In the genomic region with DNA sequence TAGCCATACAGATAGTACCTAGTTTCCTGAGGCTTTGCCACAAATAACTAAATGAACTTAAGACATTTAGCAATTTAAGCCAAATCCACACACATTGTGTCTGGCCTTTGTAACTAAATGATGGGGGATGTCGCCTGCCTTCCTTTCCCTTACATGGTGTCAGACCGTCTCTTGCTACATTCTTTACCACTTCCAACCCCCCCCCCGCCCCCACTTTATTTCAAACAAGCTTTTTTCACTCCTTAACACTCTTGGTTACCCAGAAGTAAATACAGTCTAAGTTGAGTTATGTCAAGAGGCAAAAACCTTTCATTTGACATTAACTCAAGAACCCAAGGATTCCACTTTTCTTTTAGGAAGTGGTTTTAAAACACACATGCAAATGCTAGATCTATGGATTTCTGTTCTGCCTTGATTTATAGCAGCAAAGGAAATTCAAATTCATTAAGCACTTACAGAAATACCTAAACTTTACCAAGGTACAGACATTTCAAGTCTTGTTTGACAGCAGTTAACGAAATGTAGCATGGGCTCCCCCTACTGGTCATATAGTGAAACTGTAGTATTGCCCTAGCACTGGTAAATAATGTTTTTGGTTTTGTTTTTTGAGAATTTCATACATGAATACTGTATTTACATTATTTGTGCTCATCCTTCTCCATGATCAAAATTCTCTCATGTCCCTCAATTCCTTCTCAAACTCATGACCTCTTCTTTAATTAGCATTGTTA, we compare ENCODE assay signal across 9 mouse cellular contexts.
DNase-seq lines count a peak whose midpoint lies in the region; ATAC-seq and TF ChIP-seq lines count a peak whose summit lies in the region.
"Had no signal": no experiment of that assay in that cellular context is flagged by ENCODE, and none has a peak within 500 bp of the region (broad histone marks: within the 10 kb centered on the region; RNA-seq: fewer than 3 reads in every experiment).

No protein-coding gene starts in this region.

- no peak overlapping the region for H3K4me2 ChIP-seq in heart, postnatal 0 days (ENCODE audit: low read depth, low read length)
- H3K4me2 ChIP-seq: embryonic facial prominence, embryonic 15.5 days had no signal

- TF ChIP-seq EP300 in heart, postnatal 0 days (IDR thresholded peaks at IDR 0.05; ENCODE audit: low read depth), result no peak
- TF ChIP-seq EP300 in heart, adult 2 months (IDR thresholded peaks at IDR 0.05; ENCODE audit: insufficient read depth, low read depth, low read length), result no peak

- H3K27ac ChIP-seq in heart, postnatal 0 days (ENCODE audit: low read depth), result no peak overlapping the region
- no peak overlapping the region for H3K27ac ChIP-seq in heart, adult 2 months
- H3K27ac ChIP-seq in testis, adult 2 months (ENCODE audit: control insufficient read depth, insufficient read depth, low read depth, low read length), result peak overlapping the region; percentile 49; the same call in 1 of the 2 replicates
- H3K27ac ChIP-seq: embryonic facial prominence, embryonic 15.5 days had no signal

- H3K4me3 ChIP-seq in heart, postnatal 0 days (ENCODE audit: low read depth, low read length), result no peak overlapping the region
- H3K4me3 ChIP-seq in heart, adult 2 months, result no peak overlapping the region
- no peak overlapping the region for H3K4me3 ChIP-seq in testis, adult 2 months (ENCODE audit: control insufficient read depth, low read depth, low read length)
- H3K4me3 ChIP-seq: embryonic facial prominence, embryonic 15.5 days had no signal

- H3K9ac ChIP-seq in heart, postnatal 0 days (replicated peaks; ENCODE audit: low read depth, low read length), result no peak overlapping the region
- H3K9ac ChIP-seq in heart, adult 2 months (ENCODE audit: low read depth, low read length), result no peak overlapping the region
- H3K9ac ChIP-seq: embryonic facial prominence, embryonic 15.5 days had no signal

- intact Hi-C loops in heart, adult 2 months (cut with DNase I), result loop anchor here (1.0 to 5.0 kb wide), 4 partner anchors 82 to 422 kb away; a partner anchor contains a TSS

- DNase-seq in heart, postnatal 0 days (ENCODE audit: low spot score), result peak; percentile 58
- no peak for DNase-seq in heart, adult 2 months
- no peak for DNase-seq in testis, postnatal 10 days (ENCODE audit: low spot score)
- peak; percentile 20 for DNase-seq in brain, embryonic 18.5 days (ENCODE audit: low read depth, low spot score)
- DNase-seq in kidney, postnatal 14 days, result peak; percentile 39
- DNase-seq in thymus, postnatal 4 days, result peak; percentile 20

- no peaks in the 10 kb centered on the region for H3K4me1 ChIP-seq in heart, postnatal 0 days (ENCODE audit: control insufficient read depth, insufficient read depth)
- H3K4me1 ChIP-seq in heart, adult 2 months (ENCODE audit: control insufficient read depth, insufficient read depth, low read length), result no peaks in the 10 kb centered on the region
- peaks cover 3% of the 10 kb centered on the region; the same call in 1 of the 2 replicates for H3K4me1 ChIP-seq in testis, adult 2 months (ENCODE audit: control insufficient read depth, insufficient read depth, low read length)
- H3K4me1 ChIP-seq: embryonic facial prominence, embryonic 15.5 days had no signal

- no peaks in the 10 kb centered on the region for H3K79me2 ChIP-seq in heart, adult 2 months (replicated peaks; ENCODE audit: control insufficient read depth, insufficient read depth, low read length)

- no peaks in the 10 kb centered on the region for H3K27me3 ChIP-seq in heart, postnatal 0 days (ENCODE audit: control insufficient read depth, insufficient read depth, low read length)
- H3K27me3 ChIP-seq in heart, adult 2 months (ENCODE audit: control insufficient read depth, insufficient read depth, low read length), result no peaks in the 10 kb centered on the region
- H3K27me3 ChIP-seq in testis, adult 2 months (ENCODE audit: control insufficient read depth, insufficient read depth, low read length), result no peaks in the 10 kb centered on the region
- H3K27me3 ChIP-seq: embryonic facial prominence, embryonic 15.5 days had no signal

- TF ChIP-seq POLR2A in heart, adult 2 months (IDR thresholded peaks at IDR 0.05; ENCODE audit: insufficient read depth, low read depth, low read length), result no peak
- no peak for TF ChIP-seq POLR2A in testis, adult 2 months (IDR thresholded peaks at IDR 0.05; ENCODE audit: control insufficient read depth, low read depth, low read length)

- no peaks in the 10 kb centered on the region for H3K9me3 ChIP-seq in heart, postnatal 0 days (replicated peaks; ENCODE audit: control insufficient read depth, low read length)
- H3K9me3 ChIP-seq: embryonic facial prominence, embryonic 15.5 days had no signal

- H3K36me3 ChIP-seq in heart, postnatal 0 days (replicated peaks; ENCODE audit: control insufficient read depth, insufficient read depth, low read length), result no peaks in the 10 kb centered on the region
- no peaks in the 10 kb centered on the region for H3K36me3 ChIP-seq in heart, adult 2 months (ENCODE audit: control insufficient read depth, insufficient read depth, low read length)
- no peaks in the 10 kb centered on the region for H3K36me3 ChIP-seq in testis, adult 2 months (ENCODE audit: control insufficient read depth, insufficient read depth, low read length)
- H3K36me3 ChIP-seq: embryonic facial prominence, embryonic 15.5 days had no signal

- WGBS in heart, postnatal 0 days, result 39% methylated on average over 4 of the region's 4 CpGs
- 38% methylated on average over 4 of the region's 4 CpGs for WGBS in heart, adult 2 months

- ATAC-seq in heart, postnatal 0 days (ENCODE audit: insufficient read depth, low read depth), result no peak
- ATAC-seq in monocyte, adult 5-6 weeks (replicated peaks; ENCODE audit: insufficient number of reproducible peaks, low FRiP score, low TSS enrichment, poor library complexity, severe bottlenecking), result no peak

- peak; percentile 84 for TF ChIP-seq CTCF in heart, postnatal 0 days (IDR thresholded peaks at IDR 0.05; ENCODE audit: low read depth)
- TF ChIP-seq CTCF in heart, adult 2 months (IDR thresholded peaks at IDR 0.05), result no peak
- no peak for TF ChIP-seq CTCF in testis, adult 2 months (IDR thresholded peaks at IDR 0.05; ENCODE audit: control insufficient read depth, insufficient read depth, insufficient replicate concordance, low read depth, low read length)

Comparison
In these comparisons a context has a peak if more than half of its experiments do, and no peak if none do; other contexts are left out.
1. DNase-seq: peak in heart, postnatal 0 days (single experiment), brain, embryonic 18.5 days (single experiment), kidney, postnatal 14 days (single experiment) and thymus, postnatal 4 days (single experiment); none in heart, adult 2 months (0 of 2) and testis, postnatal 10 days (single experiment).